In the genomic region with DNA sequence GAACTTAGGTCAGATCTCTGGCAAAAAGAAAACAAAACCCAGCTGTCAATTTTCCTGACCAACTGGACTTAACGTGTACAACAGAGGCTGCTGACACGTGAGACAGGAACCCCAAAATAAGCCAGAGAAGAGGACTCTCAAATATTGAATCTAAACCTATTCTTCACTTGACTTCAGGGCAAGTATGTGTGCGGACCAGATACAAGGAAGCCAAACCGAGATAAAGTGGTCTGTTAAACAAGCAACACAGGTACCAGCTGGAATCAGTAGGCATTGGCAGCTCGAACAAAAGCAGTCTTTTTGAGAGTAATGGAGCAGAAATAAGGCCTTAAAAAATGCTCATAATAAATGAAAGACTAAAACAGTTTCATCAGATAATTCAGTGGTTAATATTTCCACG, we compare ENCODE assay signal across 1 mouse cellular context.
TF ChIP-seq lines count a peak whose summit lies in the region.

No protein-coding gene starts in this region.

TF ChIP-seq in MEL, 35 proteins besides CTCF, POLR2A, EP300 and RAD21:
- no peak for TF ChIP-seq RCOR1 (IDR thresholded peaks at IDR 0.05; ENCODE audit: low read depth, low read length)
- TF ChIP-seq USF1 (IDR thresholded peaks at IDR 0.05; ENCODE audit: low read depth, low read length): peak; percentile 42; the same call in 1 of the 2 replicates
- no peak for TF ChIP-seq MAZ (IDR thresholded peaks at IDR 0.05; ENCODE audit: low read depth, low read length)
TF ChIP-seq in MEL: peak in this region for 1.
